Mouse (Mus musculus) adipocyte (in vitro differentiated cells): ENCODE results near the gene Gm13278.
"Not testable (repeated sequence)": the region's sequence is repeated elsewhere in the genome, so short reads cannot be mapped to it uniquely, and the experiment has no call there.

Experiments
- DNase-seq: peaks from one replicate; pipeline ENCODE4 v3.0.0-alpha.2; 2016; ENCODE audit warnings: low spot score

The Gm13278 gene

DNA sequence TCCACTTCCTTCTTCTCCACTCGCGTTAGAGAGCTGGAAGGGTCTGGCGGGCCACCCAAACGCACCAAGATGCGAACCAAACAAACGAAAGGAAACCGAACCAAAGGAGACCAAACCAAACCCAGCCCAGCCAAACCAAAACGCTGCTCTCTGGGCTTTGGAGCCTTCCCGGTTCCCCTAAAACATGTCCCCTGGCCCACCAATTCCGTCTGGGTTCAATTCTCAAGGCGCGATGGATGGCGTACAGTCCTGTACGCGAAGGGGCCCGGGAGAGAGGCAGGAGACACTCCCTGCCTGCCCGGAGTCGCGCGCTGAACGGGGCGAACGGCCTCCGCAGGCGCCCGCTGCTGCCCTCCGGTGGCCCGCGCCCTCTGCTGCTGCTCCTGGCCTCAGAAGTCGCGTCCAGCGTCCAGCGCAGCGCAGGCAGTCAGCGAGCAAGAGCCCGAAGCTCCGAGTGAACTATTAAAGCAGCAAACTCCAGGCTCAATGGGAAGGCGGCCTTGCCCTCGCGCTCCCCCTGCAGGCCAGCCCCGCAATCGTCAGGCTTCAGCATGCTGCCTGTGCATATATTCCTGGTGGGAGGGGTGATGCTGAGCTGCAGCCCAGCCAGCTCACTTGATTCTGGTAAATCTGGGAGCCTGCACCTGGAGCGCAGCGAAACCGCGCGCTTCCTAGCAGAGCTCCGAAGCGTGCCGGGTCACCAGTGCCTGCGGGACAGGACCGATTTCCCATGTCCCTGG, 2.8 kb downstream of the Gm13278 start, which contains the start of gene Gm13275:
Gene Gm13275, plus strand, starts transcription at position 552 of the 740 bp plus-strand sequence.
- not testable (repeated sequence) for DNase-seq

- not testable (repeated sequence) for DNase-seq
Measured at GRCm38 (mm10) chr4:88797097-88797496, 5.7 kb downstream of the Gm13278 start, which contains the start of gene Gm13279. Gm13279 (plus strand) TSS chr4:88797397.

GRCm38 (mm10) chr4:88799365-88799764, 8.0 kb downstream of the Gm13278 start, which contains the start of gene Gm13285:
Gm13285 (plus strand) TSS chr4:88799665.
- not testable (repeated sequence) for DNase-seq

DNA sequence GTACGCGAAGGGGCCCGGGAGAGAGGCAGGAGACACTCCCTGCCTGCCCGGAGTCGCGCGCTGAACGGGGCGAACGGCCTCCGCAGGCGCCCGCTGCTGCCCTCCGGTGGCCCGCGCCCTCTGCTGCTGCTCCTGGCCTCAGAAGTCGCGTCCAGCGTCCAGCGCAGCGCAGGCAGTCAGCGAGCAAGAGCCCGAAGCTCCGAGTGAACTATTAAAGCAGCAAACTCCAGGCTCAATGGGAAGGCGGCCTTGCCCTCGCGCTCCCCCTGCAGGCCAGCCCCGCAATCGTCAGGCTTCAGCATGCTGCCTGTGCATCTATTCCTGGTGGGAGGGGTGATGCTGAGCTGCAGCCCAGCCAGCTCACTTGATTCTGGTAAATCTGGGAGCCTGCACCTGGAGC, 11.6 kb downstream of the Gm13278 start, which contains the start of gene Gm13287:
Gene Gm13287, plus strand, starts transcription at position 301 of the 400 bp plus-strand sequence.
- not testable (repeated sequence) for DNase-seq

DNA sequence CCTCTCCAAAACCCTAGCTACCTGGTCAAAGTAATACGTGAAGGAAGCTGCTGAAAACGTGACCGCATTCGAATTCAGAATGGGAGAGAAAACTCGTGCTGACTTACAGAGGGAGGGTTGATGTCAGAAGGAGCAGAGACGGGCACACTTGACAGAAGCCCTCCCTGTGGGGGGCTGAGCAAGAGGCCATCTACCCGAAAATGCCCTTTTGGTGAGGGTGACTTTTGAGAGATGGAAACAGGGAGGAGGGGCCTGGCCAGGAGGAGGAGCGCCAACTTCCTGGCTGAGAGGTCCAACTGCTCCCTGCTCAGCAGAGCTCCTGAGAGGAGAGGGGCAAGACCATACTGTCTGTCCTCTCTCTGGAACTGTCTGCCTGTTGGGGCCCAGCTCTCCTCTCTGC, 13.9 kb downstream of the Gm13278 start, which contains the start of gene Gm13288:
Gene Gm13288, plus strand, starts transcription at position 301 of the 400 bp plus-strand sequence.
- DNase-seq, result not testable (repeated sequence)

DNA sequence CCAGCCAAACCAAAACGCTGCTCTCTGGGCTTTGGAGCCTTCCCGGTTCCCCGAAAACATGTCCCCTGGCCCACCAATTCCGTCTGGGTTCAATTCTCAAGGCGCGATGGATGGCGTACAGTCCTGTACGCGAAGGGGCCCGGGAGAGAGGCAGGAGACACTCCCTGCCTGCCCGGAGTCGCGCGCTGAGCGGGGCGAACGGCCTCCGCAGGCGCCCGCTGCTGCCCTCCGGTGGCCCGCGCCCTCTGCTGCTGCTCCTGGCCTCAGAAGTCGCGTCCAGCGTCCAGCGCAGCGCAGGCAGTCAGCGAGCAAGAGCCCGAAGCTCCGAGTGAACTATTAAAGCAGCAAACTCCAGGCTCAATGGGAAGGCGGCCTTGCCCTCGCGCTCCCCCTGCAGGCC, 14.4 kb downstream of the Gm13278 start:
- DNase-seq, result not testable (repeated sequence)

DNA sequence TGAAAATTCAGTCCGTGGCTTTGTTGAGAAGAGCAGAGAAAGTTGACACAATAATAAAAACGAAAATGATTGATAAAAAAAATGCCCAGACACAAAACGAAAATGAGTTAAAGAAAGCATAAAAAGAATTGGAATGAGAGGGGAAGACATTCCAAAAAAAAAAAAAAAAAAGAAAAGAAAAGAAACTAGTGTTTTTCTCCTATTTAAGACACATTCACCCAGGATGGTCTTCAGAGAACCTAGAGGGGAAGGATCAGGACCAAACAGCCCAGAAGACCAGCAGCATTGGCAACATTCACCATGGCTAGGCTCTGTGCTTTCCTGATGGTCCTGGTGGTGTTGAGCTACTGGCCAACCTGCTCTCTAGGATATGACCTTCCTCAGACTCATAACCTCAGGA, 24.6 kb downstream of the Gm13278 start, which contains the start of gene Ifna7:
Gene Ifna7, plus strand, starts transcription at position 301 of the 400 bp plus-strand sequence.
- no peak for DNase-seq

- DNase-seq, result no peak
Measured at GRCm38 (mm10) chr4:88819659-88820058, 28.3 kb downstream of the Gm13278 start, which contains the start of gene Ifna11. Ifna11 (plus strand) TSS chr4:88819959.

- DNase-seq, result peak; percentile 27
Measured at GRCm38 (mm10) chr4:88822995-88823394, 31.6 kb downstream of the Gm13278 start.

GRCm38 (mm10) chr4:88827116-88827515, 35.8 kb downstream of the Gm13278 start, which contains the start of gene Ifna6:
Ifna6 (plus strand) TSS chr4:88827416.
- not testable (repeated sequence) for DNase-seq

- peak; percentile 39 for DNase-seq
Measured at GRCm38 (mm10) chr4:88830523-88830922, 39.2 kb downstream of the Gm13278 start.

DNA sequence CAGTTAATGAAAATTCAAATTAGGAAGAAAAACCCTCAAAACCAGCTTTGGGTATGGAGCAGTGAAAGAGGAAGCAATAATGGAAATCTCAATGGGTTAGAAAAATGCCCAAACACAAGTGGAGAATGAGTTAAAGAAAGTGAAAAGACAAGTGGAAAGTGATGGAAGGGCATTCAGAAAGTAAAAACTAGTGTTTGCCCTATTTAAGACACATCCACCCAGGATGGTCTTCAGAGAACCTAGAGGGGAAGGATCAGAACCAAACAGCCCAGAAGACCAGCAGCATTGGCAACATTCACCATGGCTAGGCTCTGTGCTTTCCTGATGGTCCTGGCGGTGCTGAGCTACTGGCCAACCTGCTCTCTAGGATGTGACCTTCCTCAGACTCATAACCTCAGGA, 43.9 kb downstream of the Gm13278 start, which contains the start of gene Ifna5:
Gene Ifna5, plus strand, starts transcription at position 301 of the 400 bp plus-strand sequence.
- not testable (repeated sequence) for DNase-seq

- DNase-seq, result peak; percentile 23
Measured at GRCm38 (mm10) chr4:88838828-88839227, 47.5 kb downstream of the Gm13278 start.

GRCm38 (mm10) chr4:88840058-88840457, 48.7 kb downstream of the Gm13278 start:
- no peak for DNase-seq

GRCm38 (mm10) chr4:88841438-88841911, 50.1 kb downstream of the Gm13278 start, which contains the start of gene Ifna4:
Ifna4 (plus strand) TSS chr4:88841861.
- no peak for DNase-seq
